Comparison of ENCODE assay signal across 18 mouse cellular contexts in genomic region chr7:29283876-29284275, GRCm38 (mm10). TPM values are rescaled to one million over a fixed set of nuclear protein-coding genes. Genes with fewer than 3 reads are reported as not detected.
"Had no signal": no experiment of that assay in that cellular context is flagged by ENCODE, and none has a peak within 500 bp of the region (broad histone marks: within the 10 kb centered on the region; RNA-seq: fewer than 3 reads in every experiment).

No protein-coding gene starts in this region.

- H3K9ac ChIP-seq: neural tube, embryonic 12.5 days; neural tube, embryonic 13.5 days; neural tube, embryonic 15.5 days; stomach, embryonic 15.5 days had no signal

- H3K4me2 ChIP-seq: neural tube, embryonic 12.5 days; neural tube, embryonic 13.5 days; neural tube, embryonic 15.5 days; stomach, embryonic 15.5 days had no signal

- H3K4me3 ChIP-seq: neural tube, embryonic 12.5 days; neural tube, embryonic 13.5 days; neural tube, embryonic 15.5 days; stomach, embryonic 15.5 days had no signal

- H3K36me3 ChIP-seq: neural tube, embryonic 12.5 days; neural tube, embryonic 13.5 days; neural tube, embryonic 15.5 days; stomach, embryonic 15.5 days had no signal

- H3K27ac ChIP-seq: neural tube, embryonic 12.5 days; neural tube, embryonic 13.5 days; neural tube, embryonic 15.5 days; stomach, embryonic 15.5 days; stomach, postnatal 0 days had no signal

- DNase-seq: retina, postnatal 1 day; right cerebral cortex, adult 18-20 months; right cerebral cortex, postnatal 14 days; right cerebral cortex, postnatal 25 days; right cerebral cortex, postnatal 4 days; spleen, adult 18-20 months; thymus, adult 18-20 months; thymus, adult 2 months; thymus, postnatal 14 days; thymus, postnatal 25 days; thymus, postnatal 36 days; thymus, postnatal 4 days had no signal

- H3K9me3 ChIP-seq: neural tube, embryonic 12.5 days; neural tube, embryonic 13.5 days; neural tube, embryonic 15.5 days; stomach, embryonic 15.5 days had no signal

RNA-seq across cellular contexts. Expression of gene Ppp1r14a, which starts 5.2 kb away (rescaled TPM):
- total RNA-seq: neutrophil, adult 5-6 weeks had no signal

RNA-seq across cellular contexts. Expression of gene Dpf1, which starts 19.9 kb away (rescaled TPM):
- total RNA-seq: neutrophil, adult 5-6 weeks had no signal
